Mouse (Mus musculus) kidney, embryonic 14.5 days (tissue): ENCODE measurements around the gene Fxyd3. TPM values are rescaled to one million over a fixed set of nuclear protein-coding genes. Genes with fewer than 3 reads are reported as not detected.

Experiments
- ATAC-seq: fragments of 200-750 bp; cut with Nextera tagmentation; 2 replicates; pipeline ENCODE4 v1.8.0; 2017; ENCODE audit warnings: moderate number of reproducible peaks, mild to moderate bottlenecking, moderate TSS enrichment, moderate library complexity; ENCODE audit not compliant: low FRiP score, low TSS enrichment
- H3K27ac ChIP-seq: fragments of 300-500 bp; sonication (generic); 2 replicates; pipeline ENCODE4 v1.5.1; 2014; ENCODE audit warnings: low read depth, mild to moderate bottlenecking, low read length, moderate library complexity, mixed read lengths
- H3K27me3 ChIP-seq: fragments of 300-500 bp; sonication (generic); 2 replicates; pipeline ENCODE4 v1.6.1; 2014; ENCODE audit warnings: mild to moderate bottlenecking, low read length; ENCODE audit not compliant: control insufficient read depth, insufficient read depth
- H3K36me3 ChIP-seq: fragments of 300-500 bp; sonication (generic); 2 replicates; pipeline ENCODE4 v1.6.1; 2014; ENCODE audit warnings: low read length, mixed read lengths; ENCODE audit not compliant: control insufficient read depth, insufficient read depth
- H3K4me1 ChIP-seq: fragments of 300-500 bp; sonication (generic); 2 replicates; pipeline ENCODE4 v1.6.1; 2014; ENCODE audit warnings: low read length, mixed read lengths; ENCODE audit not compliant: control insufficient read depth, insufficient read depth
- H3K4me2 ChIP-seq: fragments of 300-500 bp; sonication (generic); replicated peaks from 2 replicates; pipeline ENCODE4 v1.6.1; 2014; ENCODE audit warnings: low read depth, mild to moderate bottlenecking, low read length
- H3K4me3 ChIP-seq: fragments of 300-500 bp; sonication (generic); 2 replicates; pipeline ENCODE4 v1.5.1; 2014; ENCODE audit warnings: mild to moderate bottlenecking, low read length
- H3K9ac ChIP-seq: fragments of 300-500 bp; sonication (generic); 2 replicates; pipeline ENCODE4 v1.6.1; 2014; ENCODE audit warnings: low read depth, mild to moderate bottlenecking, low read length, moderate library complexity
- H3K9me3 ChIP-seq: fragments of 300-500 bp; sonication (generic); 2 replicates; pipeline ENCODE4 v1.6.1; 2016; ENCODE audit warnings: low read length; ENCODE audit not compliant: control insufficient read depth
- WGBS: fragments of 180-500 bp; shearing (Covaris S2); extraction: QIAGEN DNeasy Blood & Tissue Kit; methylation state at CpG from one replicate; pipeline ENCODE4 v1.1.7; 2014; 5-methylcytosine and 5-hydroxymethylcytosine counted together
- polyA plus RNA-seq: library from polyadenylated mRNA; unstranded; fragments of >200 nt; fragmentation: Nextera tagmentation; extraction: Ambion mirVana; gene quantifications from 2 replicates; pipeline ENCODE4 v1.2.1, GENCODE M21; 2014

Gene Fxyd3
- polyA plus RNA-seq, 1 experiment from 2014 or later = 13.4 TPM

DNA sequence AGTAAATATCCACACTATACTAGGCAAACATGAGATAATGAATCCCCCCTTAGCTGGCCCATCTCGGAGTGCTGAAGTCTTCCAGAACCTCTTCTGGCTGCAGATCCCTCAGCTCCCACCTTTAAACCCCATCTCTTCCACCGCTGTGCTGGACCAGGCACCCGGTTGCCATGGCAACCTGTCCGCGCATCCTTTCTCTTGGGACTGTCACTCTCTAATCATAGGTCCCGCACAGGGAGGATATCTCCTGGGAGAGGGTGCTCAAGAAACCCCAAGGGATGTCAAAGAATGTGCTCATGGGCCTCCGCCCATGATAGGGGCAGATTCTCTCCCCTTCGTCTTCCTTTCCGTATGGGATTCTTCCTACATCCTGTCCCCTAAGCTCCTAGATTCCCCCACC, 25.6 kb downstream of the Fxyd3 start:
- Histone ChIP-seq H3K27me3 (peaks cover 44% of the 10 kb centered on the region), H3K36me3 (no peaks in the 10 kb centered on the region), H3K27ac (no peak overlapping the region), H3K9ac (no peak overlapping the region), H3K9me3 (no peaks in the 10 kb centered on the region), H3K4me3 (peak overlapping the region; percentile 26), H3K4me2 (peak overlapping the region; percentile 40; the same call in 1 of the 2 replicates), H3K4me1 (peaks cover 43% of the 10 kb centered on the region)
- WGBS = 4% methylated on average over 9 of the region's 9 CpGs
- ATAC-seq = no peak

DNA sequence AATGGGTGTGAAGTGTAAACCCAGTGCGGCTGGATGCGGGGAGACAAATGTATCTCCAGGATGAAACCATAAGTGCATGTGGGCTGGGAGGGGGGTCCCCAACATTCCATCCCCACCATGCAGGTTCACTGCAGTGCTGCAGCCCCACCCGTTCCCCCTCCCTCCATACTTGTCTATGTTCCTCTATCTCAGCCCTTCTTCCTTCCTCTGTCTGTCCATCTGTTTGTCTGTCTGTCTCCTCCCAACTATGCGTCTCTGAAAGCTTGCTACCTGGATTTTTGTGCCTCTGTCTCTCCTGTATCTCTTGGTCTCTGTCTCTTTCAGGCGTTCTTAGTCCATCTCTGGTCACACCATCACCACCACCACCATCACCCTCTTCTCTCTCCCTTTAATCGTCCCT, 26.0 kb downstream of the Fxyd3 start:
- ATAC-seq = no peak

DNA sequence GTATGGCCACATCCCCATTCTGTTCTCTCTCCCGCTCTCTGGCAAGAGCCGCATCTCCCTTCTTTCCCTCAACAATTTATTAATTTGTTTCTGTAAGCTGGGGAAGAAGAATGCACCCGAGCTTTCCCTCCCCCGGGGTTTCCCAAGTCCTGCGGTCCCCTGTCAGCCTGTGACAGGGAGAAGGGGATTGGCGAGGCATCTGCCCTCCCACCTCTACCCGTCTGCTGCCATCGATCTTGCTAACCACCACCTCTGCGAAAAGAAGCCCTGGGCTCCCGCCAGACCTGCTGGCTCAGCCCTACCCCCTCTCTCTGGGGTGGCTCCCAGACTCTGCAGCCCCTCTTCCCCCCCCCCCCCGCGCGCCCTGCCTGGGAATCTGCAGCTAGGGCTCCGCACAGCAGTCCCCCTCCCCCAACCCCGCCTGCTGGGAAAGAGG, 26.6 kb downstream of the Fxyd3 start:
- H3K36me3 ChIP-seq = no peaks in the 10 kb centered on the region
- peak overlapping the region; percentile 18 for H3K4me3 ChIP-seq
- peak overlapping the region; percentile 27 for H3K4me2 ChIP-seq
- peaks cover 36% of the 10 kb centered on the region for H3K4me1 ChIP-seq
- peaks cover 44% of the 10 kb centered on the region for H3K27me3 ChIP-seq
- ATAC-seq = no peak
- whole genome bisulfite sequencing = 1% methylated on average over 10 of the region's 15 CpGs
- no peaks in the 10 kb centered on the region for H3K9me3 ChIP-seq
- no peak overlapping the region for H3K9ac ChIP-seq
- H3K27ac ChIP-seq = no peak overlapping the region

More for the DNA sequence above, 26.0 kb downstream of the Fxyd3 start:
- peaks cover 44% of the 10 kb centered on the region for H3K27me3 ChIP-seq
- peak overlapping the region; percentile 27; the same call in 1 of the 2 replicates for H3K4me2 ChIP-seq
- no peak overlapping the region for H3K9ac ChIP-seq
- no peaks in the 10 kb centered on the region for H3K9me3 ChIP-seq
- H3K36me3 ChIP-seq = no peaks in the 10 kb centered on the region
- WGBS = 7% methylated on average over 6 of the region's 6 CpGs
- peaks cover 42% of the 10 kb centered on the region for H3K4me1 ChIP-seq
- no peak overlapping the region for H3K27ac ChIP-seq
- peak overlapping the region; percentile 18 for H3K4me3 ChIP-seq

DNA sequence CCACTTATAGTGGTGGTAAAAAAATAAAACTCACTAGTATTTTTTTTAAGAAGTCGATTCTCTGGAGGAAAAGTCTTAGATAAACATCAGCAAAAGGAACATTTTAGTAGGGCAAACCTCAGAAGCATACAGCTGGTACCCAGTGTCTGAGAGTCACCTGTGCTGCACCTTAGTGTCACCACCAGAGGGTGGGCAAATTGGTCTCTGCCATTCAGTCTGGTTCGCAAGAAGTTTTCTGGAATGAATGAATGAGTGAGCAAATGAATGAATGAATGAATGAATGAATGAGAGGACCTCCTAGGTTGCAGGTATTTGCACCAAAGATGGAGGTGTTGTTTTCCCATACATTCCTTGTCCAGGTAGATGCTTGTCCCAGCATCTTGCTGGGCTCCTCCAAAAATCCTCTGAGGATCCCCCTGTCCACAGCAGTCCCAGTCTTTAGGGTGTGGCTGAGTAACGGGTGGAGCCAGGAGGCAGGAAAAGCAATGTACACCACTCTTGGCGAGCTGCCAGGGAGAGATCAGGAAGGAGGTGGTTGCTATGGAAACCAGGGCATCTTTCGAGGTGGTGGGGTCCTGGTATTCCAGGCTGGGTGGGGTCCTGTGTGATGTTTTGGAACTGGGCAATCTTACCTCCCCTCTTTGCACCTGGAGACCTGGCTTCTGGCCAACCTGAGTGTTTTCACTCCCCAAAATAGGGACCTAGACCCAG, 27.2 kb downstream of the Fxyd3 start:
- peaks cover 44% of the 10 kb centered on the region for H3K27me3 ChIP-seq
- no peaks in the 10 kb centered on the region for H3K9me3 ChIP-seq
- H3K9ac ChIP-seq = no peak overlapping the region
- H3K4me2 ChIP-seq = peak overlapping the region; percentile 27
- no peak overlapping the region; the same call in 1 of the 2 replicates for H3K4me3 ChIP-seq
- H3K4me1 ChIP-seq = peaks cover 31% of the 10 kb centered on the region
- no peak for ATAC-seq
- H3K36me3 ChIP-seq = no peaks in the 10 kb centered on the region
- WGBS = 24% methylated on average over 5 of the region's 5 CpGs
- H3K27ac ChIP-seq = no peak overlapping the region

DNA sequence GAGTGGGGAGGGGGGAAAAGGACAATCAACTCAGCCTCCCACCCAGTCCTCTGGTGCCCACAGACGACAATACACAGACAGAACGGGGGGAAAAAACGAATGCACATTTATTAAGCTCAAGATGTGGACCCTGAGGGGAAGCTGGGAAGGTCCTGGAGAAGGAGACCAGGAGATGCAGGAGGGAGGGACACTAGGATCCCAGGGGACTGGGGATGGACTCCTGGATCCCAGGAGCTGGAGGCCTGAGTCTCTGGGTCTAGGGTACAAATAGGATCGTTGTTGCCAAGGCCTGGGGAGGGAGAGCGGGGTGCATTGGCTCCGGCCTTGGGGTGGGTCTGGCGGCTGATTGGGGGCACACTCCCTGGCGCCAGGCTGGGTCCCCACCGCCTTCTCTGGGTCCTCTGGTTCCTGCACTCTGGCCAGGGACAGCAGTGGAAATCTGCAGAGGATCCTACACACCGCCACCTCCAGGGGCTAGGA, 34.0 kb downstream of the Fxyd3 start, which contains the start of gene Fxyd5:
Gene Fxyd5 (minus strand): TSS at position 51 of the 480 bp plus-strand sequence.
- H3K27me3 ChIP-seq = peaks cover 12% of the 10 kb centered on the region
- peak within 1 kb of the TSS; percentile 44; the same call in 1 of the 2 replicates for H3K9ac ChIP-seq
- peak within 1 kb of the TSS; percentile 51 for H3K4me2 ChIP-seq
- no peak within 1 kb of the TSS for H3K27ac ChIP-seq
- 38% methylated on average over 10 of the region's 10 CpGs for WGBS
- H3K4me3 ChIP-seq = peak within 1 kb of the TSS; percentile 29
- no peaks in the 10 kb centered on the region for H3K9me3 ChIP-seq
- peaks cover 9% of the 10 kb centered on the region; the same call in 1 of the 2 replicates for H3K4me1 ChIP-seq
- no peaks in the 10 kb centered on the region for H3K36me3 ChIP-seq
- no peak; the same call in 1 of the 2 replicates for ATAC-seq

- 1% methylated on average over 28 of the region's 28 CpGs for WGBS
Observed at GRCm38 (mm10) chr7:31041662-31042315, 34.7 kb downstream of the Fxyd3 start.

DNA sequence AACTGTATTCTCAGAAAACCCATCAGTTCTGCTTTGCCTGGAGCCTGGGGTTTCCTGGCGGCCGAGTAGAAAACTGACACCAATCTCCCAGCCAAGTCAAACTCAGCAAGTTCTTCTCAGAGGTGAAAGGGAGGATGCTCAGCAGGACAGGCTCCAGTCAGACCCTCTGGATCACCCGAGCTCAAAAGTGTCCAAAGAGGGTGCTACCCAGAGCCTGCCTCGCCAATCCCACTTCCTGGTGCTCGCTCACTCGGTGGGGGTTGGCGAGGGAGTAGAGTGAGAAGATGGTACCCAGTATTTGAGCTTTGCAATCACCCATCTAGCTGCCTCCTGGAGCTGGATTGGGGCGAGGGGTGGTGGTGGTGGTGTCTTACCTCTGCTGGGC, 35.5 kb downstream of the Fxyd3 start:
- Histone ChIP-seq H3K4me1 (peaks cover 9% of the 10 kb centered on the region; the same call in 1 of the 2 replicates), H3K9me3 (no peaks in the 10 kb centered on the region), H3K4me2 (peak overlapping the region; percentile 51; the same call in 1 of the 2 replicates), H3K27me3 (peaks cover 12% of the 10 kb centered on the region), H3K36me3 (no peaks in the 10 kb centered on the region), H3K4me3 (no peak overlapping the region), H3K27ac (no peak overlapping the region), H3K9ac (no peak overlapping the region)
- 40% methylated on average over 8 of the region's 8 CpGs for WGBS
- no peak for ATAC-seq

More at GRCm38 (mm10) chr7:31041662-31042315, 34.7 kb downstream of the Fxyd3 start:
- Histone ChIP-seq H3K4me3 (peak overlapping the region; percentile 29), H3K27ac (no peak overlapping the region), H3K4me2 (peak overlapping the region; percentile 51), H3K9me3 (no peaks in the 10 kb centered on the region), H3K9ac (peak overlapping the region; percentile 44; the same call in 1 of the 2 replicates), H3K27me3 (peaks cover 12% of the 10 kb centered on the region), H3K36me3 (no peaks in the 10 kb centered on the region), H3K4me1 (peaks cover 9% of the 10 kb centered on the region; the same call in 1 of the 2 replicates)
- ATAC-seq = peak; percentile 77; the same call in 1 of the 2 replicates

- H3K4me3 ChIP-seq = no peak overlapping the region
- ATAC-seq = no peak
- no peak overlapping the region for H3K9ac ChIP-seq
- H3K27me3 ChIP-seq = peaks cover 12% of the 10 kb centered on the region
- H3K36me3 ChIP-seq = no peaks in the 10 kb centered on the region
- H3K27ac ChIP-seq = no peak overlapping the region
- 72% methylated on average over 12 of the region's 12 CpGs for WGBS
- no peaks in the 10 kb centered on the region for H3K9me3 ChIP-seq
- no peak overlapping the region for H3K4me2 ChIP-seq
- H3K4me1 ChIP-seq = peaks cover 9% of the 10 kb centered on the region; the same call in 1 of the 2 replicates
Observed at GRCm38 (mm10) chr7:31040281-31041022, 36.1 kb downstream of the Fxyd3 start.
